Mouse (Mus musculus) testis, adult 2 months (tissue): ENCODE data around the gene Rhbdf1.

Source experiments
- CTCF ChIP-seq: fragments of 200-500 bp; IDR thresholded peaks from 2 replicates; pipeline ENCODE4 v1.5.1; 2012; ENCODE audit warnings: low read depth, mild to moderate bottlenecking, inconsistent platforms, low read length, moderate library complexity; ENCODE audit not compliant: control insufficient read depth, insufficient read depth, insufficient replicate concordance
- POLR2A ChIP-seq: fragments of 200-500 bp; IDR thresholded peaks from 2 replicates; pipeline ENCODE4 v1.6.1; 2012; ENCODE audit warnings: low read depth, mild to moderate bottlenecking, inconsistent platforms, low read length, moderate library complexity; ENCODE audit not compliant: control insufficient read depth

- TF ChIP-seq CTCF (no peak), POLR2A (no peak)
Measured at GRCm38 (mm10) chr11:32187256-32187655, 34.8 kb downstream of the Rhbdf1 start.
